In the genomic region with DNA sequence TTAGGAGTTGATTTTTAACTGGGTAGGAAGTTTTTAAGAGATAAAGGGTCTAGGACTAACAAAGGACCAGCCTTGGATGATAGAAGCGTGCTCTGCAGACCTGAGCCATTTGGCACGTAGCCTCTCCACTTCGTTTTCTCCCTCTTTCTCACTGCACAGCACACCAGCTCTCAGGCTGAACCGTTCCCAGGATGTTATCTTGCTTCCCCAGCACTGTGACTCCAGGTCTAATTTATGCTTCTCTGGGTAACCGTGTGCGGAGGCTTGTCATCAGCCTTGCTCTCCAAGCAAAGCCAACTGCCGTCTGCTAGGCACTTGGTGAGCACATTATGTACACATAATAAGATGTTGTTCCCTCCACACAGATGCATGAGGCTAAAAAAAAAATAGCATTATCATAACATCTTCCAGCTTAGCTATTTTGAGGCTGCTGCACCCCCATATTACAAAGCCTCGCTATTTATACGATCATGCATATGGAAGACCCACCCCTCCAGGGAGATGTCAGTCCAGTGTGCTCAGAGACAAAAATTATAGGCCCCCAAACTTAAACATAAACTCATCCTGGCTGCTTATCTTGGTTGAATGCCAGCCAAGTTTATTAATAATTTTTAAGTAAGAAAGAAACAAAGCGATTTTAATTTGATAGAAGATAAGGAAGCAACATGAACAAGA, we compare ENCODE assay signal across 10 mouse cellular contexts.
DNase-seq lines count a peak whose midpoint lies in the region; ATAC-seq and TF ChIP-seq lines count a peak whose summit lies in the region.
"Had no signal": no experiment of that assay in that cellular context is flagged by ENCODE, and none has a peak within 500 bp of the region (broad histone marks: within the 10 kb centered on the region; RNA-seq: fewer than 3 reads in every experiment).

No protein-coding gene starts in this region.

- DNase-seq in forebrain, postnatal 0 days = peak; percentile 23
- peak; percentile 94 for DNase-seq in brain, adult 2 months (ENCODE audit: low read depth, low spot score)
- peak; percentile 76 for DNase-seq in layer of hippocampus, adult 11-12 months (ENCODE audit: low spot score)
- DNase-seq in liver, postnatal 0 days = peak; percentile 12
- DNase-seq in thymus, postnatal 25 days = no peak
- no peak for DNase-seq in natural killer cell, adult 2 months (ENCODE audit: low spot score in 2 of 2)
- DNase-seq: lung, postnatal 4 days had no signal

- WGBS in forebrain, postnatal 0 days = 46% methylated on average over 10 of the region's 10 CpGs
- 72% methylated on average over 10 of the region's 10 CpGs for WGBS in forebrain, embryonic 12.5 days
- 15% methylated on average over 10 of the region's 10 CpGs for WGBS in liver, postnatal 0 days (ENCODE audit: insufficient replicate concordance)

- no peaks in the 10 kb centered on the region for H3K27me3 ChIP-seq in forebrain, postnatal 0 days (ENCODE audit: insufficient read depth, low read length)
- no peaks in the 10 kb centered on the region for H3K27me3 ChIP-seq in forebrain, embryonic 12.5 days
- no peaks in the 10 kb centered on the region for H3K27me3 ChIP-seq in liver, postnatal 0 days (ENCODE audit: insufficient read depth, low read length)
- H3K27me3 ChIP-seq: CH12.LX had no signal

- H3K4me2 ChIP-seq in forebrain, postnatal 0 days (ENCODE audit: low read depth) = no peak overlapping the region
- no peak overlapping the region for H3K4me2 ChIP-seq in forebrain, embryonic 12.5 days
- H3K4me2 ChIP-seq in liver, postnatal 0 days (ENCODE audit: low read depth, low read length) = no peak overlapping the region

- H3K4me3 ChIP-seq in forebrain, postnatal 0 days (ENCODE audit: low read depth, low read length) = no peak overlapping the region
- no peak overlapping the region for H3K4me3 ChIP-seq in forebrain, embryonic 12.5 days (replicated peaks)
- no peak overlapping the region for H3K4me3 ChIP-seq in liver, postnatal 0 days (ENCODE audit: low read depth, low read length)

- no peak overlapping the region for H3K9ac ChIP-seq in forebrain, postnatal 0 days
- no peak overlapping the region for H3K9ac ChIP-seq in forebrain, embryonic 12.5 days
- H3K9ac ChIP-seq in liver, postnatal 0 days (replicated peaks) = no peak overlapping the region

- TF ChIP-seq EP300 in liver, postnatal 0 days (IDR thresholded peaks at IDR 0.05; ENCODE audit: low read depth) = peak; percentile 28; the same call in 1 of the 2 replicates

- ATAC-seq in forebrain, postnatal 0 days = no peak; the same call in 1 of the 2 replicates
- no peak for ATAC-seq in forebrain, embryonic 12.5 days (ENCODE audit: low FRiP score)
- ATAC-seq in liver, postnatal 0 days = peak; percentile 62
- ATAC-seq in erythroid progenitor cell, adult 5-6 weeks (replicated peaks; ENCODE audit: low FRiP score, poor library complexity, severe bottlenecking) = no peak

- no peak overlapping the region for H3K27ac ChIP-seq in forebrain, postnatal 0 days (ENCODE audit: low read depth, low read length)
- H3K27ac ChIP-seq in forebrain, embryonic 12.5 days = no peak overlapping the region
- no peak overlapping the region for H3K27ac ChIP-seq in liver, postnatal 0 days (ENCODE audit: low read depth)

- no peaks in the 10 kb centered on the region for H3K9me3 ChIP-seq in forebrain, postnatal 0 days (ENCODE audit: low read length)
- H3K9me3 ChIP-seq in forebrain, embryonic 12.5 days = no peaks in the 10 kb centered on the region
- H3K9me3 ChIP-seq in liver, postnatal 0 days (ENCODE audit: low read length) = no peaks in the 10 kb centered on the region

- H3K36me3 ChIP-seq in forebrain, postnatal 0 days (ENCODE audit: insufficient read depth) = no peaks in the 10 kb centered on the region
- H3K36me3 ChIP-seq in forebrain, embryonic 12.5 days (replicated peaks) = no peaks in the 10 kb centered on the region
- no peaks in the 10 kb centered on the region for H3K36me3 ChIP-seq in liver, postnatal 0 days (replicated peaks; ENCODE audit: insufficient read depth, low read length)

- H3K4me1 ChIP-seq in forebrain, postnatal 0 days (ENCODE audit: insufficient read depth) = 0 out of 2 replicates have a peak, but pooled peaks cover 3% of the 10 kb centered on the region
- no peaks in the 10 kb centered on the region for H3K4me1 ChIP-seq in forebrain, embryonic 12.5 days
- H3K4me1 ChIP-seq in liver, postnatal 0 days (ENCODE audit: insufficient read depth) = peaks cover 3% of the 10 kb centered on the region; the same call in 1 of the 2 replicates

- no peak for TF ChIP-seq CTCF in forebrain, postnatal 0 days (IDR thresholded peaks at IDR 0.05; ENCODE audit: low read depth)
- TF ChIP-seq CTCF in liver, postnatal 0 days (IDR thresholded peaks at IDR 0.05; ENCODE audit: low read depth) = no peak

Comparison
In these comparisons a context has a peak if more than half of its experiments do, and no peak if none do; other contexts are left out.
1. DNase-seq: peak in forebrain, postnatal 0 days (single experiment), brain, adult 2 months (single experiment), layer of hippocampus, adult 11-12 months (single experiment) and liver, postnatal 0 days (single experiment); none in thymus, postnatal 25 days (single experiment) and natural killer cell, adult 2 months (0 of 2).